Mouse (Mus musculus): ENCODE measurements around the gene Fam20b. TPM values are rescaled to one million over a fixed set of nuclear protein-coding genes. Genes with fewer than 3 reads are reported as not detected.

The Fam20b gene
- total RNA-seq, 2 experiments from 2014 or later = 29.0 to 30.2 TPM

- no peak for DNase-seq
These were observed 11.9 kb upstream of the Fam20b start for GRCm38 (mm10) chr1:156730802-156731201.

- DNase-seq = no peak
These were observed 8.6 kb upstream of the Fam20b start for GRCm38 (mm10) chr1:156727234-156728108.

- DNase-seq = no peak
These were observed 3.2 kb upstream of the Fam20b start for GRCm38 (mm10) chr1:156722089-156722488.

- DNase-seq = no peak
These were observed 1.2 kb upstream of the Fam20b start for GRCm38 (mm10) chr1:156720046-156720445.

DNA sequence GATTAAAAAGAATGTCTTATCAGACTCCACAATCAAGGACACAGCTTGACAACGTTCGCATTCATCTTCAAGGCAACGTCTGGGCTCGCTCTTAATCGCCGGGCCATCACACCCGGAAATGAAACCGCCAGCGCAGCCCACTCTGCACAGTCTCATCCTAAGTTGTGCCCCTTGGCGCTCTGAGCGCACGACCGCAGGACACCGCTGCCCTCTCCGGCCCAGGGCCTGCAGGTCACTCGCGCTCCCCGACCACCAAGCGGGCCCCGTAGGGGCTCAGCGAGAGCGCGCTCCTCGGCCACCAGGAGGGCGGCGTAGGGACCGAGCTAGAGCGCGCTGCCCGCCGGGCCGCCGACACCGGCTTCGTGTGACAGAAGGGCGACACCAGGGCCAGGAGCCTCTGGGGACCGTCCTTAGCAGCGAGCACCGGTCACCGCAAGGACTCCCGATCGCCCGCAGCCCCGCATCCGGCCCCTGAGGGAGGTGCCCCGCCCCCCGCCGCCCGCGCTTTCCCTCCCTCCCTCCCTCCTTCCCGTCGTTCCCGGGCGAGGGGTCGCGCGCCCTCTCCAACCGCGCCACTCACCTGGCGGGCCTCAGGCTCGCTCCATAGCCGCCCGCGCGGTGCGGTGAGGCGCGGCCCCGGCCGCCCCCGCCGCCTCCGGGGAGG is 468 bp downstream of the Fam20b start:
- DNase-seq = no peak

GRCm38 (mm10) chr1:156717751-156718285 is 1.1 kb downstream of the Fam20b start:
- DNase-seq = no peak

- DNase-seq = no peak
These were observed 2.2 kb downstream of the Fam20b start for GRCm38 (mm10) chr1:156716681-156717080.

GRCm38 (mm10) chr1:156710472-156711098 is 8.3 kb downstream of the Fam20b start:
- DNase-seq = no peak

DNA sequence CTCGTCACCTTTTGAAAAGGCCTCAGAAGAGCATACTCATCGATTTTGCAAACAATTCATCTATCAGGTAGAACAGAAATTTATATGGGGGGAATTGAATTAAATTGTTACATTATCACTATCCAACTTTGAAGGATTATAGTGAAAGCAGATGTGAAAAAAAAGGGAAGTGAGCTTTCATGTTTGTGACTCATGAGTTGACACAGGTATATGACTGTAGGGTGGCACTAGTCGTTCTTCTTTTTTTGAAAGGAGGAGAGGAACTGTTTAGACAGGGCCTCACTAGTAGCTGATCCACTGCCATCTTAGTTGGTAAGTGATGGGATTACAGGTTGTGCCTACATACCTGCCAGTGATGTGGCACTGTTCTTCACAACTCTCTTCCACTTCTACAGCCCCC is 10.2 kb downstream of the Fam20b start:
- DNase-seq = no peak

DNA sequence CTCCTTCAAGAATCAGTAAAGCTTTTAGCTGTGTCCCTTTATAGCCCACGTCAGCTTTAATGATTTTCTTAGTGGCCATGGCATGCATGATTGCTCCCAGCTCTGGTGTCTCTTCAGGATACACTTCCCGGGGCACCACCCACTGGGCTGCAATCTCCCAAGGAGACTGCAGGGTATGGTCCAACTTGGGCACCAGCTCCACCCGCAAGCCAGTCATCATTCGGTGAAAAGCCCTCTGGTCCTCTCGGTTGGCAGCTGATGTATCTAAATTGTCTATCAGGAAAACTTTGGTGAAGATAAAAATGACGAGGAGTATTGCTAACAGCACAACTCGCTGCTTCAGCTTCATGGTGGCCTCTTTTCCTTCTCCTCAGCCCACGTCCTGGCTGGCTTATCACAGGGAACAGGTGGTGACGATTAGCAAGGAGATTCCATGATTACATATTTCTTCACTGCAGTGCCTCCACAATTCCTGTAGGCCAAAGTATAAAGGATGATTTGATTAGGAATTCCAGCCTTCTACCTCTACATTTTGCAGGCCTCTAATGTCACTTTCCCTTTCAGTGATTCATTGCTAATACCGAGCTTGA is 13.1 kb downstream of the Fam20b start:
- no peak for DNase-seq

DNA sequence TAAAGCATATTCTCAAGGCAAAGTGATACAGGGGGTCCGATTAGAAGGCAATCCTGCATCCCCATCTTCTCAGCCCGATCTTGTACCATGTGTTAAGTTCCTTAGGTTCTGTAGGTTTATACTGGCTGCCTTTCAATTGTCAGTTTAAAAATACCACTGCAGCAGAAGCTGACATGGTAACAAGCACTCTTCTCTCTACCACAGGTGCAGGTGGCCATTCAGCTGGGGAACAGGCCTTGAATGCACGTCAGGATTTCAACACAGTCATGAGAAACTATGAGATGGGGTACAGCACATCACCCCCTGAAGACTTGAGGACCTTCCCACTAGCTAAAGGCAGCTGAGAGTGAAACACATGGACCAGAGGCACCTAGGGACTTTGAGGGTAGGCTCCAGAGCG is 15.4 kb downstream of the Fam20b start:
- DNase-seq = no peak

GRCm38 (mm10) chr1:156702151-156702550 is 16.7 kb downstream of the Fam20b start:
- no peak for DNase-seq

- DNase-seq = no peak
These were observed 32.7 kb downstream of the Fam20b start for GRCm38 (mm10) chr1:156686025-156686661.

GRCm38 (mm10) chr1:156679599-156679998 is 39.3 kb downstream of the Fam20b start:
- DNase-seq = no peak

DNA sequence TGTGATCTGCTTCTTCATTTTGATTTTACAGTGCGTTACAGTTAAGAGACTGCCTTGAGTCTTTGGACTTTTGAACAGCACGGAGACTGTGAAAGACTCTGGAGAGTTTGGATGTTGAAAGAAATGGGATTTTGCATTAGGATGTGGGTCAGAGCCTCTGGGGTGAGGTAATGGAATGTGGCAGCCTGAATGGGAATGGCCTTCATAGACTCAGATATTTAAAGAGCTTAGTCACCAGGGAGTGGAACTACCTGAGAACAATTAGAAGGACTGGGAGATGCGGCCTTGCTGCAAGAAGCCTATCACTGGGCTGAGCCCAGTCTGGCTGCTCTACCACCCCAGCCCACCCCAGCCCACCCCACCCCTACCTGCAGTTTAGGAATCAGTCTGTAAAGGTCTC is 41.7 kb downstream of the Fam20b start:
- no peak for DNase-seq

- DNase-seq = no peak
These were observed 42.3 kb downstream of the Fam20b start for GRCm38 (mm10) chr1:156676596-156676995.

- no peak for DNase-seq
These were observed 42.7 kb downstream of the Fam20b start for GRCm38 (mm10) chr1:156676171-156676570.

GRCm38 (mm10) chr1:156674195-156675000 is 44.5 kb downstream of the Fam20b start, which contains the start of gene Tor3a:
TSS of gene Tor3a (minus strand) at chr1:156674356.
- DNase-seq = peak; percentile 83

DNA sequence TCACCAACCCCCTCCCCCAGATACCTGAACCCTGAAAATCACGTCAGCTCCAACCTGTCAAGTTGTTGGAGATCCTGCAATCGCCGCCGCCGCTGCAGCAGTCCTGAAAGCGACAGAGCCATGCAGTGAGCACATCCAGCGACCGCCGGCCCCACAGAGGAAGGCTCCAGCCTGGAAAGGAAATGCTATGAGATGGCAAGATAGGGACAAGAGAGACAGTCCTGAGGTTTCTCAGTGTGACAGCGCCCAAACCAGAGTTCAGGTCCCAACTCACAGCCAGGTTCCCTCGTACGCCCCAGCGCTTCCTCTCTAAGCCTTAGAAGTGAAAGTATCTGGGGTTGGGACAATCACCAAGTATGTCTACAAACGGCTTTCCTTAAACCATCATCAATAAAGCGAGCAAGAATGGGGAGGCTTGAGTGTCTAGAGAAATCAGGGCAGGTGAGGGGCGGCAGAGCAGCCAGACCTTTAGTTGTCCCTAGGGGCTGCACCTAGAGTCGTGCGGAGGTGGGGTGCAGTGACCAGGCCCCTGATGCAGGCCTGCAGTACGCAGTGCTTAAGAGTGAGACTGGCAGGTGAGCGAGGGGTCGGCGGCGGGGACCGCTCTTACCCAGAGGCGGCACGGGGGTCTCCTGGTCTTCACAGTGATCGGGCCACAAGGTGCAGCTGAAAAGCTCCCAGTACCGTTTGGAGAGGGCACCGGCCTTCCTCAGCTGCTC is 45.3 kb downstream of the Fam20b start:
- DNase-seq = no peak
